Mouse (Mus musculus) midbrain, embryonic 16.5 days (tissue): ENCODE results near the gene Prpf4b. TPM values are rescaled to one million over a fixed set of nuclear protein-coding genes. Genes with fewer than 3 reads are reported as not detected.
A peak's percentile ranks its signal among the peaks of the same experiment; 100 is the strongest.

Experiments
- ATAC-seq: fragments of 200-750 bp; cut with Nextera tagmentation; 2 replicates; pipeline ENCODE4 v1.8.0; 2017; ENCODE audit warnings: moderate TSS enrichment
- H3K27ac ChIP-seq: fragments of 300-500 bp; sonication (generic); 2 replicates; pipeline ENCODE4 v1.5.1; 2014; ENCODE audit warnings: mild to moderate bottlenecking, low read length, mixed read lengths
- H3K27me3 ChIP-seq: fragments of 300-500 bp; sonication (generic); 2 replicates; pipeline ENCODE4 v1.6.1; 2014; ENCODE audit warnings: low read depth, low read length, mixed read lengths; ENCODE audit not compliant: control insufficient read depth, insufficient read depth
- H3K36me3 ChIP-seq: fragments of 300-500 bp; sonication (generic); 2 replicates; pipeline ENCODE4 v1.6.1; 2014; ENCODE audit warnings: mild to moderate bottlenecking, low read length, moderate library complexity, mixed read lengths; ENCODE audit not compliant: control insufficient read depth, insufficient read depth
- H3K4me1 ChIP-seq: fragments of 300-500 bp; sonication (generic); 2 replicates; pipeline ENCODE4 v1.6.1; 2014; ENCODE audit warnings: mild to moderate bottlenecking, low read length, mixed read lengths; ENCODE audit not compliant: control insufficient read depth, insufficient read depth
- H3K4me2 ChIP-seq: fragments of 300-500 bp; sonication (generic); 2 replicates; pipeline ENCODE4 v1.6.1; 2014; ENCODE audit warnings: mild to moderate bottlenecking, low read length, mixed read lengths
- H3K4me3 ChIP-seq: fragments of 300-500 bp; sonication (generic); 2 replicates; pipeline ENCODE4 v1.5.1; 2014; ENCODE audit warnings: low read depth, mild to moderate bottlenecking, low read length, moderate library complexity, mixed read lengths
- H3K9ac ChIP-seq: fragments of 300-500 bp; sonication (generic); 2 replicates; pipeline ENCODE4 v1.6.1; 2014; ENCODE audit warnings: low read depth, low read length, mixed read lengths
- H3K9me3 ChIP-seq: fragments of 300-500 bp; sonication (generic); replicated peaks from 2 replicates; pipeline ENCODE4 v1.6.1; 2014; ENCODE audit warnings: mild to moderate bottlenecking, low read length, mixed read lengths; ENCODE audit not compliant: control insufficient read depth, poor library complexity, severe bottlenecking
- WGBS: fragments of 180-500 bp; shearing (Covaris S2); extraction: QIAGEN DNeasy Blood & Tissue Kit; methylation state at CpG from one replicate; pipeline ENCODE4 v1.1.7; 2014; 5-methylcytosine and 5-hydroxymethylcytosine counted together
- polyA plus RNA-seq: library from polyadenylated mRNA; unstranded; fragments of >200 nt; fragmentation: Nextera tagmentation; extraction: Ambion mirVana; gene quantifications from 2 replicates; pipeline ENCODE4 v1.2.1, GENCODE M21; 2015

The Prpf4b gene
- polyA plus RNA-seq = 63.9 and 67.7 TPM in 2 replicates

- Histone ChIP-seq H3K9me3 (no peaks in the 10 kb centered on the region), H3K27me3 (no peaks in the 10 kb centered on the region), H3K27ac (peak within 1 kb of the TSS; percentile 95), H3K36me3 (no peaks in the 10 kb centered on the region), H3K4me1 (peaks cover 26% of the 10 kb centered on the region), H3K4me2 (peak within 1 kb of the TSS; percentile 68), H3K9ac (peak within 1 kb of the TSS; percentile 90), H3K4me3 (peak within 1 kb of the TSS; percentile 90)
- WGBS = under 1% methylated on average over 40 of the region's 40 CpGs
- peak; percentile 86 for ATAC-seq
Observed at GRCm38 (mm10) chr13:34875166-34875710, at the start of gene Prpf4b. Gene Prpf4b (plus strand): TSS chr13:34875302.

DNA sequence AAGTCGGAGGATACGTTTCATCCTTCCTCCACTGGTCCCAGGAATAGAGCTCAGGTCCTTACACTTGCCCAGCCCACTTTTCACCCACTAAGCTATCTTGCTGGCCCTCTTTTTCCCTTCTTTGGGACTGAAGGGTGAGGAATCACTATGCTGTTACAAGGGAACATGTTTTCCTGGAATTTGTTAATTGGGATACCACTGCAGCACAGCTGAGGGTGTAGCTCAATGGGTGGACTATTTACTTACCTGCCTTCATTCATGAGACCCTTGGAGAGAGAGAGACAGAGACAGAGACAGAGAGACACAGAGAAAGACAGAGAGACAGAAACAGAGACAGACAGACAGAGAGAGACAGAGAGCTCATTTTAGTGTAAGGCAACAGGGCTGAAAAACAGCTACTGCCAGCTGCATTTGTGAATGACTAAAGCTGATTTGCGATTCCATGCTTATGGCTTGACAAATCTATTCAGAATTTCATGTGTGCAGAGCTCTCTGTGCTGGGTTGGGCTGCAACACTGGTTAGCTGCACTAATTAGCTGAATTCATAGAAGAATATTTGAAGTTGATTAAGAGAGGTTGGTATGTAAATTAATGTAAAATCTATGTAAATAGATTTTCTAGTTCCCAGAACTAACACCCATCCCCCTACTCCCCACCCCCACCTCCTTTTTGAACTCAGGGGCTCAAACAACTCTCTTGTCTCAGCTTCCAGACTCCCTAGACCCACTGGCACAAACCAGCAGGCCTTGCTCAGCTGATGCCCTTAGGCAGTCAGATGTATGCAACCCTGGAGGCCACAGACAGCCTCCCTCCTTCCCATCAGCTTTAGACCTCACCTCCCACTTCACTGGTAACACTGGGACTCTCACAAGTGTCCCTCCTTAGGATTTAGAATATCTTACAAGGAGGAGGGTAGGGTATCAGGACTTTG, 48.1 kb upstream of the Prpf4b start:
- Histone ChIP-seq H3K27me3 (no peaks in the 10 kb centered on the region), H3K4me2 (no peak overlapping the region), H3K9ac (no peak overlapping the region), H3K27ac (peak overlapping the region; percentile 53), H3K4me1 (no peaks in the 10 kb centered on the region), H3K9me3 (no peaks in the 10 kb centered on the region), H3K36me3 (no peaks in the 10 kb centered on the region), H3K4me3 (no peak overlapping the region)
- WGBS = 70% methylated on average over 3 of the region's 3 CpGs
- ATAC-seq = peak; percentile 87

GRCm38 (mm10) chr13:34827988-34828882, 46.9 kb upstream of the Prpf4b start:
- H3K4me3 ChIP-seq = no peak overlapping the region
- no peak overlapping the region for H3K27ac ChIP-seq
- H3K4me1 ChIP-seq = no peaks in the 10 kb centered on the region
- no peaks in the 10 kb centered on the region for H3K27me3 ChIP-seq
- H3K9ac ChIP-seq = no peak overlapping the region
- 66% methylated on average over 10 of the region's 10 CpGs for WGBS
- ATAC-seq = no peak
- no peaks in the 10 kb centered on the region for H3K9me3 ChIP-seq
- H3K4me2 ChIP-seq = no peak overlapping the region
- H3K36me3 ChIP-seq = no peaks in the 10 kb centered on the region

- Histone ChIP-seq H3K9ac (no peak overlapping the region), H3K27me3 (no peaks in the 10 kb centered on the region), H3K4me1 (no peaks in the 10 kb centered on the region), H3K27ac (no peak overlapping the region), H3K36me3 (no peaks in the 10 kb centered on the region), H3K4me2 (no peak overlapping the region), H3K4me3 (no peak overlapping the region), H3K9me3 (no peaks in the 10 kb centered on the region)
- no peak for ATAC-seq
- 92% methylated on average over 4 of the region's 4 CpGs for WGBS
Observed at GRCm38 (mm10) chr13:34842851-34843250, 32.3 kb upstream of the Prpf4b start.

- no peak overlapping the region for H3K27ac ChIP-seq
- WGBS = 86% methylated on average over 3 of the region's 3 CpGs
- H3K4me1 ChIP-seq = no peaks in the 10 kb centered on the region
- ATAC-seq = no peak
- H3K36me3 ChIP-seq = no peaks in the 10 kb centered on the region
- H3K9me3 ChIP-seq = peaks cover 15% of the 10 kb centered on the region; the same call in 1 of the 2 replicates
- no peak overlapping the region for H3K9ac ChIP-seq
- H3K27me3 ChIP-seq = no peaks in the 10 kb centered on the region
- no peak overlapping the region for H3K4me3 ChIP-seq
- H3K4me2 ChIP-seq = no peak overlapping the region
Observed at GRCm38 (mm10) chr13:34850759-34851158, 24.3 kb upstream of the Prpf4b start.

DNA sequence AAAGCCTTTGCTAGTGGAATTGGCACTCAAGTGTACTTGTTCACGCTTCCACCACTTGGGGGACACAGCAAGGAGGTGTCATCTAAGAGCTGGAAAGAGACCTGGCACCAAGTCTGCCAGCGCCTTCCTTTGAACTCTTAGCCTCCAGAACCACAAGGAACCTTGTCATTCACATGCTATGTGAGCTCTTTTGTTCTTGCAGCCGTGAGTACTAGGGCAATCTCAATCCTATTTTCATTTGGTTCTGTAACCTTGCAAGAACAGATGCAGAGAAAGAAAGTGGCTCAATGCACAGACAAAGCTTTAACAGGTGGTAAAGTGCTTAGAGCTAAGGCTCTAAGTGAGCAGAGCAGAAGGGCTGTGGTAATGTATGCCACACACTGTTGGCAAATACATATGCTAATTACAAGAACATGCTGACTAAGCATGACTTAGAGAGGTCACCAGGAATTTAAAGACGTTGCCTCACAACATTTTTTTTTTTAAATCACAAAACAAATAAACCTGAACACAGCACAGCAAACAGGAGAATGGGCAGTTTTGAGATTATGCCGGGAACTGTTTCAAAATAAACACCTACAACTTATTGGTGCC, 23.8 kb upstream of the Prpf4b start:
- ATAC-seq = no peak
- Histone ChIP-seq H3K9ac (no peak overlapping the region), H3K4me1 (no peaks in the 10 kb centered on the region), H3K27me3 (no peaks in the 10 kb centered on the region), H3K36me3 (no peaks in the 10 kb centered on the region), H3K4me2 (no peak overlapping the region), H3K9me3 (peaks cover 15% of the 10 kb centered on the region; the same call in 1 of the 2 replicates), H3K27ac (no peak overlapping the region), H3K4me3 (no peak overlapping the region)
- 64% methylated on average over 5 of the region's 5 CpGs for WGBS

DNA sequence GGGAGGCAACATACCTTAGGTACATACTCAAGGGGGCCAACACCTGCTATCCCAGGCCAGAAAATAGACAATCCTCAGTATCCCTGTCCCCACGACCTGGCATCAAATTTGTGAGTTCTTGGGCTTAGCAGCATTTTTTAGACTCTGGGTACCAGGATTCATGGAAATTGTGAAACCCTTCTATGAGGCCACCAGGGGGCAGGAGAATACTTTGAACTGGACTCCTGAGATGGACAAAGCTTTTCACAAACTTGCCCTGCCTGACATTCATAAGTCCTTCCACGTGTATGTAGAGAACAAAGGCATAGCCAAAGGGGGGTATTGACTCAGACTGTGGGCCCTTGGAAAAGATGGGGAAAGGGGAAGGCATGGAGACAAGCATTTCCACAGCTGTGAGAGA, 17.6 kb upstream of the Prpf4b start:
- 38% methylated on average over 2 of the region's 2 CpGs for WGBS
- ATAC-seq = no peak
- peaks cover 15% of the 10 kb centered on the region; the same call in 1 of the 2 replicates for H3K9me3 ChIP-seq

DNA sequence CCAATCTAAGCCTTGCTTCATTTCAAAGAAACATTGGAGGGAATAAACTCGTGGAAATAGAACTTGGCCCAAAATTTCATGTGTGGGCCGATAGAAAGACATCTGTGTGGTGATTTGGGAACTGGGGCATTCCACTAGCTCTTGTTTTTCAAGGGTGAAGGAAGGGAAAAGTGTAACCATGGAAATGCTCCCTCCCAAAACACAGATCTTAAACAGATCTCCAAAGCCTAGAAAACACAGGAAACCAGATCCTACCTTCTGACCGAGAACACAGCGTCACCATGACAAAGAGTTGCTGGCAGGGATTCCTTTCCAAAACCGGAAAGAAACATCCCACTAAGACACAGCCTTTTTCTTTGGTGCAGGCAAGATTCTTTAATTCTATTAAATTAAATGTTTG, 15.7 kb upstream of the Prpf4b start:
- no peak overlapping the region for H3K27ac ChIP-seq
- H3K4me1 ChIP-seq = no peaks in the 10 kb centered on the region
- no peaks in the 10 kb centered on the region for H3K36me3 ChIP-seq
- H3K9me3 ChIP-seq = peaks cover 6% of the 10 kb centered on the region; the same call in 1 of the 2 replicates
- WGBS = 87% methylated on average over 5 of the region's 5 CpGs
- no peaks in the 10 kb centered on the region for H3K27me3 ChIP-seq
- H3K9ac ChIP-seq = no peak overlapping the region
- no peak overlapping the region for H3K4me2 ChIP-seq
- no peak overlapping the region for H3K4me3 ChIP-seq
- ATAC-seq = no peak

More for the DNA sequence above, 17.6 kb upstream of the Prpf4b start:
- Histone ChIP-seq H3K4me3 (no peak overlapping the region), H3K9ac (no peak overlapping the region), H3K4me2 (no peak overlapping the region), H3K4me1 (no peaks in the 10 kb centered on the region), H3K27me3 (no peaks in the 10 kb centered on the region), H3K27ac (no peak overlapping the region), H3K36me3 (no peaks in the 10 kb centered on the region)
